Mouse (Mus musculus): ENCODE data around the gene Aspscr1. TPM values are rescaled to one million over a fixed set of nuclear protein-coding genes. Genes with fewer than 3 reads are reported as not detected.

The Aspscr1 gene
- total RNA-seq (2021) = 10 to 100 TPM; 33.0 to 33.9 TPM

- intact Hi-C loops (cut with DNase I) = loop anchor here (5.0 kb wide), 1 partner anchor 46 kb away; the partner anchor contains the start of gene Sirt7
- DNase-seq (ENCODE audit: low spot score) = peak; percentile 92
Observed at GRCm38 (mm10) chr11:120672687-120673593, at the start of gene Aspscr1. TSS of gene Aspscr1 (plus strand) at chr11:120672973.

- intact Hi-C loops (cut with DNase I) = loop anchor here (2.0 kb wide), 1 partner anchor 89 kb away; the partner anchor contains the start of genes Cenpx and Lrrc45
- no peak for DNase-seq (ENCODE audit: low spot score)
Observed at GRCm38 (mm10) chr11:120623961-120624679, 48.7 kb upstream of the Aspscr1 start.

DNA sequence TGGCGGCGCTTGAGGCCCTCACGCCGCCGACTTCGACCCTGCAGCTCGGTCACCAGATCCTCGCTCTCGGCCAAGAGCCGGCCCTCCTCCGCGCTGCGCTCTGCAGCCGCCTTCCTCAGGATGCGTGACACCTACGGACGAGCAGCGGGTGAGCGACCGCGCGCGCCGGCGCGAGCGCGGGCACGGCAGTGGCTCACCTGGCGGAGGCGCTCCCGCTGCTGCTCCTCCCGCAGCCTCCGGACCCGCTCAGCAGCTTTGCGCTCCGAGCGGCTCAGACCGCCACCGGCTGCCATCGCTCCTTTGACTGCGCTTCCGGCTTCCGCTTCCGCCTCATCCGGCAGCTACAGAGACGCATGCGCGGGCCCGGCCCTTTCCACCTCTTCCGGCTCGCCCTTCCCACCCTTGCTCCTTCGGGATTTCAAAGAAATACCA, 48.1 kb upstream of the Aspscr1 start:
- peak; percentile 74 for DNase-seq (ENCODE audit: low spot score)
- intact Hi-C loops (cut with DNase I) = loop anchor here (2.0 to 5.0 kb wide), 2 partner anchors 48 to 88 kb away; partner anchors contain the start of genes Aspscr1, Cenpx and Lrrc45

DNA sequence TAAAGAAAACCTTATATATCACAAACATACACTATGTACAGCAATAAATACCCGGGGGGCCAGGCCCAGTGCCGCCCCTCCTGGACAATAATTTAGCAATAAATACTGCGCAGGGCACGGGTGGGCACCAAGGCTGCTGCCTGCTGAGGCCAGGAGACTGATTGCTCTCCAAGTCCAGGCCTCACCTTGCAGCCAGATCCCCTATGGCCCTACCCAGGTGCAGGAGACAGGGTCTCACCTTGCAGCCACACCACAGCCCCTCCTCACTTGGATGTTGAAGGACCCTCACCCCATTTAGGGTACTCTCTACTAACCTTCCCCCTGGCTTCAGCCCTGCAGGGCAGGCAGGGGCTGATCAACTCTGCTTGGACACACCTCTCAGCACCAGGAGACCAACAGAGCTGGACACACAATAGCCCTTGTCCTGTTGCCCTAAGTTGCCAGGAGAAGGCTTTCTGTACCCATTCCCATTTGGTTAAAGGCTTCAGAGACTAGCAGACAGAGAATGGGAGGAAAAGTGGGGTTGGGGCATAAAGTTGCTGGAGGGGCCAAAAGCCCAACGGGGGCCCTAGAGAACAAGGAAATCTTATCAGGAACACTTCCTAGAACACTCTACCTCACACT, 47.5 kb upstream of the Aspscr1 start, which contains the start of gene Sirt7:
Gene Sirt7 (minus strand): TSS at position 89 of the 624 bp plus-strand sequence.
- DNase-seq (ENCODE audit: low spot score) = no peak
- intact Hi-C loops (cut with DNase I) = loop anchor here (2.0 to 5.0 kb wide), 2 partner anchors 47 to 88 kb away; partner anchors contain the start of genes Aspscr1, Cenpx and Lrrc45

GRCm38 (mm10) chr11:120626785-120627467, 45.8 kb upstream of the Aspscr1 start:
- no peak for DNase-seq (ENCODE audit: low spot score)
- intact Hi-C loops (cut with DNase I) = loop anchor here (5.0 kb wide), 1 partner anchor 45 kb away; the partner anchor contains the start of gene Aspscr1

DNA sequence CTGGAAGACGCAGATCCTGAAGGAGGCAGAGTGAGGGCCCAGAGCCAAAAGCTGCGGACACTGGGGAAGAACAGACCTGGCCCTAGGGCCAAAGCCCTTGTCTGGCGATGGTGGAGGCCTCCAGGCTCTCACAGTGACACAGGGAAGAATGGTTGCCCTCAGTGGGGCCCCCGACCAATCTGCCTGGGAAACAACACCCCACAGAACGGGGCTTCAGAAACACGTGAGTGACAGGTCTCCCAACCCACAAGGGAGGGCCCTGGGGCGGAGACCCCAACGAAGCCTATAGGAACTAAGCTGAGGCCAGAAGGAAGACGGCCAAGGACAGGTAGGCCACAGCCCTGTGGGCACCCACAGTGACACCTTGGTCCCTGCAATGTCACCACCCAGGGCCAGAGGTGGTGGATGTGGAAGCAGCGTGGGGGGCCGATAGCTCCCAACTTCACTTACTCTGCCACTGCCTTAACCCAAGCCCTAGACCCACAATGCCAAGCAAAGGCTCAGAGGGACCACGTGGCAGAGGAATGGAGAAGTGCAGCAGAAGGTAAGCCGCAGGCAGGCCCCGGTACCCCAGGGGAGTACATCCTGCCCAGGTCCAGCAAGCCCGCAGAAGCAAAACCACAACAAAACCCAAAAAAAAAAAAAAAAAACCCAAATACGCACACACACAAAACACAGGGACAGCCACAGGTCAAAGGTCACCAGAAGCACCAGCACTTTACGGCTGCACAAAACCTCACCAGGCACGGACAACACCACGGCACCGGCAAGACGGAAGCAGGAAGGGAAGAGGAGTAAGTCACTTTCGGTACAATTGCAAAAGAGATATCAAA, 45.1 kb upstream of the Aspscr1 start:
- intact Hi-C loops (cut with DNase I) = loop anchor here (5.0 kb wide), 1 partner anchor 45 kb away; the partner anchor contains the start of gene Aspscr1
- no peak for DNase-seq (ENCODE audit: low spot score)

GRCm38 (mm10) chr11:120628601-120629340, 44.0 kb upstream of the Aspscr1 start:
- no peak for DNase-seq (ENCODE audit: low spot score)

GRCm38 (mm10) chr11:120629341-120629730, 43.4 kb upstream of the Aspscr1 start:
- no peak for DNase-seq (ENCODE audit: low spot score)
- intact Hi-C loops (cut with DNase I) = loop anchor here (5.0 kb wide), 1 partner anchor 43 kb away; the partner anchor contains the start of gene Aspscr1

More at GRCm38 (mm10) chr11:120628601-120629340, 44.0 kb upstream of the Aspscr1 start:
- intact Hi-C loops (cut with DNase I) = loop anchor here (5.0 kb wide), 1 partner anchor 44 kb away; the partner anchor contains the start of gene Aspscr1

GRCm38 (mm10) chr11:120629911-120630310, 42.9 kb upstream of the Aspscr1 start:
- DNase-seq (ENCODE audit: low spot score) = no peak
- intact Hi-C loops (cut with DNase I) = loop anchor here (5.0 kb wide), 1 partner anchor 42 kb away; the partner anchor contains the start of gene Aspscr1

GRCm38 (mm10) chr11:120630401-120630871, 42.3 kb upstream of the Aspscr1 start:
- DNase-seq (ENCODE audit: low spot score) = no peak
- intact Hi-C loops (cut with DNase I) = no loop called here

DNA sequence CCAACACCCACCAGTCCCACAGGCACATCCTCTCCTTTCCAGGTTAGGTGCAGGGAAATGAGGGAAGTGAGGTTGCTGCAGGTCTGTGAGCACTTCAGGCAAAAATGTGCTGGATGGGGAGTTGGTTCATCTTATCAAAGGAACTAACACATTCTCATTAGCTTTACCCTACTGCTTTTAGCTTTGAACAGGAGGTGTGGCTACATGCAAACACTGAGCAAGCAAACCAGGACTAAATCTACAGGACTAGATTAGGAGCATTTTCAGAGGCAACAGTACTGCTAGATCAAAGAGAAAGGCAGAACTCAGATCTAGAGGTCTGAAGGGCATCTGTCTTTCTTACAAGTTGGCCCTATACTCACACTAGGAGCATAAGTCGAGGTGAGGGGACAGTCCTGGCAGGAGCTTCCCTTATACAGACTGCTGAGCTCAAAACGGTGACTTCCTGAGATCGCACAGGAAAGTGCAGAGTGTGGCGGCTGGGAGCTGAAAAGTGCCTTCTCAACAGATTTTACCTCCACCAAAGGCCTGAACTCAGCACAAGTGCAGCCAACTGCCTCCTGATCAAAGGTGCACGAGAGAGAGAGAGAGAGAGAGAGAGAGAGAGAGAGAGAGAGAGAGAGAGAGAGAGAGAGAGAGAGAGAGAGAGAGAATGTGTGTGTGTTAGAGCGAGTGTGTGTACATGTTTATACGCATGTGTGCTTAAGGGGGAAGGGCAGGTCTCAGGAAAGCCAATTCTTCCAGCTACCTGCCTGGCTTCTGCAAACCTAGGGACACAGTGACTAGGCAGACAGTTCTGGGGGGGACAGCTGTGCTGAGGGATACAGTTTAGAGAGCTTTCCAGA, 41.7 kb upstream of the Aspscr1 start:
- intact Hi-C loops (cut with DNase I) = no loop called here
- DNase-seq (ENCODE audit: low spot score) = no peak

DNA sequence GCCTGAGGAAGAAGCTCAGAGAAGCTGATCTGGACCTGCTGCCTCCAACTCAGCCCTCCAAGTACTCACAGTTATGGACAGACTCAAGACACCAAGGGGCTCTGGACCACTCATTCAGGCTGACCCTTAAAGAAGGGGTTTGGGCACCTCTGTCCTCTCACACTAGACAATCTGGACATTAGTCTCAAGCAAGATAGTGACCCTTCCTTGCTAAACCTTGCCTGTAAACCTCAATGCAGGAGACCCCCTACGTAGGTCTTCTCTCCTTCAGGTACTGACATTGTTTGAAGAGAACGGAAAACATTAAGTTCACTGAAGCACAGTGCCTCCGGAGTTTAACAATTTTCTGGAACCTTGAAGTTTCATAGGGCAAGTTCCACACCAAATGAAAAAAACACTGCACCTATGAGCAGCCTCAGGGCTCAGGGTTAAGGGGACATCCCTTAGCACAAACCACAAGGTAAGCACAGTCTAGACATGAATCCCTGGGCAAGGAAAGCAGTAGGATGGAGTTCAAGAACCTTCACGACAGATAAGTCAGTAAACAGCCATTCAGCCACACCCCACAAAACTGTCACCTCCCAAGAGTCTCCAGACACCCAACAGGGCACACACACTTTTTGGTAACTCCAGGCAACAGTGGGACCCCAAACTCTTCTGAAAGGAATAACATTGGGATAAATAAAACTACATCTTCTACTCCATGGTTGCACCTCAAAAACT, 40.9 kb upstream of the Aspscr1 start:
- intact Hi-C loops (cut with DNase I) = no loop called here
- no peak for DNase-seq (ENCODE audit: low spot score)

DNA sequence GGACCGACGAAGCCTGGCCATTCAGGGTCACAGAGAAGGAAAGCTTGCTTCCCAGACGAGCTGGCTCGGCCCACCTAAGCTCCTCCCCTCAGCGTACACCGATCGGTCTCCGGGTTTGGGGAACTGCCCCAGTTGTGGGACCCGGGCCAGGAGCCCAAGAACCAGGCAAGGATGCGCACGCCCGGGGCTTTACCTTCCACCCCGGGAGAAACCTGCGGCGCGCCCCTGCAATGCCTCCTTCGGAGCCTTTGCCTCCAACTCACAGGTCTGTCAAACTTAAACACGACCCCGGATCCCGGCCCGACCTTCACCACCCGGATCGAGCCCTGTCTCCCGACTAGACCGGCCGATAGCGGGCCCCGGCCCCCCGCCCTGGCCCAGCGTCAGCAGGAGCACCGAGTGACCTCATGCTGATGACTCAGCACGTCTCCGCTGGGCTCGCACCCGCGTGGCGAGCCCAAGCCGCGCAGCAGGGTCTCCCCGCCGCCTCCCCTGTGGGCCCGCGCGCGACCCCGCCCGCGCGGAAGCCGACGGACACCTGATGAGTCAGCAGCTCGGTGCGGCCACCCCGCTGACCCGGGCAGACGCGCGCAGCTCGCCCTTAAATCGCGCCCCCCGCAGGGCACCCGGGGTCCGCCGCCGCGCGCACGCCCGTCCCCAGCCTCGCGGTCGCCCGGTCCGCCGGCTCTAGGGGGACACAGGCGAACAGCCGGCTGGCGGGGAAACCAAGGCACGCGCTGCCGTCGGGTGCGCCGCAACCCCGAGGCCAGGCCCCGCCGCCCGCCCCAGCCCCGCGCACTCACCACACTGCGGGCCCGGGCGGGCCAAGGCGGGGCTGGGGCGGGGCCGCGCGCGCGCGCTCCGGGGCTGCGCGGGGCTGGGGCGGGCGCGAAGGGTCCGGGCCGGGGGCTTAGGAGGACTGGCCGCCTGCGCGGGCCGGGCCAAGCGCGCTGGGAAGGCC, 39.9 kb upstream of the Aspscr1 start:
- intact Hi-C loops (cut with DNase I) = no loop called here
- DNase-seq (ENCODE audit: low spot score) = peak; percentile 66

GRCm38 (mm10) chr11:120633520-120634343, 39.0 kb upstream of the Aspscr1 start, which contains the start of gene Mafg:
TSS of gene Mafg (minus strand) at chr11:120633600.
- peak; percentile 87 for DNase-seq (ENCODE audit: low spot score)
- intact Hi-C loops (cut with DNase I) = no loop called here

All from heart, postnatal 25 days (tissue).